Mouse (Mus musculus) stomach, postnatal 0 days (tissue): Measurements from ENCODE around the gene Stard3.

Source experiments
- CTCF ChIP-seq: IDR thresholded peaks from 2 replicates; pipeline ENCODE4 v1.5.1; 2016; ENCODE audit warnings: antibody characterized with exemption, low read depth, mild to moderate bottlenecking, moderate library complexity
- EP300 ChIP-seq: optimal IDR thresholded peaks from 2 replicates; pipeline ENCODE3; 2016; ENCODE audit warnings: antibody characterized with exemption

- no peak for TF ChIP-seq EP300
- TF ChIP-seq CTCF, result no peak
Measured at GRCm38 (mm10) chr11:98321677-98322003, 36.5 kb upstream of the Stard3 start.
